Mouse (Mus musculus) liver, embryonic 11.5 days (tissue): ENCODE data around the gene Cd200r1. TPM values are rescaled to one million over a fixed set of nuclear protein-coding genes. Genes with fewer than 3 reads are reported as not detected.

Experiments
- ATAC-seq: fragments of 200-750 bp; cut with Nextera tagmentation; replicated peaks from 2 replicates; pipeline ENCODE4 v1.8.0; 2017; ENCODE audit warnings: moderate number of reproducible peaks, mild to moderate bottlenecking, moderate TSS enrichment, moderate library complexity; ENCODE audit not compliant: low FRiP score
- DNase-seq: peaks from one replicate; pipeline ENCODE4 v3.0.0-alpha.2; 2017; ENCODE audit warnings: low spot score
- H3K27ac ChIP-seq: fragments of 300-500 bp; sonication (generic); 2 replicates; pipeline ENCODE4 v1.5.1; 2014; ENCODE audit warnings: mild to moderate bottlenecking, low read depth, low read length, control low read depth
- H3K27me3 ChIP-seq: fragments of 300-500 bp; sonication (generic); replicated peaks from 2 replicates; pipeline ENCODE4 v1.6.1; 2014; ENCODE audit warnings: low read length, mixed read lengths; ENCODE audit not compliant: control insufficient read depth, insufficient read depth
- H3K36me3 ChIP-seq: fragments of 300-500 bp; sonication (generic); 2 replicates; pipeline ENCODE4 v1.6.1; 2014; ENCODE audit warnings: mild to moderate bottlenecking, low read length, moderate library complexity, mixed read lengths; ENCODE audit not compliant: control insufficient read depth, insufficient read depth
- H3K4me1 ChIP-seq: fragments of 300-500 bp; sonication (generic); replicated peaks from 2 replicates; pipeline ENCODE4 v1.6.1; 2014; ENCODE audit warnings: low read length, mixed read lengths; ENCODE audit not compliant: control insufficient read depth, insufficient read depth
- H3K4me2 ChIP-seq: fragments of 300-500 bp; sonication (generic); 2 replicates; pipeline ENCODE4 v1.6.1; 2014; ENCODE audit warnings: mild to moderate bottlenecking, control low read depth, moderate library complexity
- H3K4me3 ChIP-seq: fragments of 300-500 bp; sonication (generic); 2 replicates; pipeline ENCODE4 v1.5.1; 2014; ENCODE audit warnings: low read depth, low read length, control low read depth
- H3K9ac ChIP-seq: fragments of 300-500 bp; sonication (generic); 2 replicates; pipeline ENCODE4 v1.6.1; 2014; ENCODE audit warnings: low read depth, low read length, control low read depth
- H3K9me3 ChIP-seq: fragments of 300-500 bp; sonication (generic); 2 replicates; pipeline ENCODE4 v1.6.1; 2016; ENCODE audit warnings: low read length, inconsistent platforms, mixed read lengths; ENCODE audit not compliant: control insufficient read depth
- WGBS: fragments of 180-500 bp; shearing (Covaris S2); extraction: QIAGEN DNeasy Blood & Tissue Kit; methylation state at CpG from one replicate; pipeline ENCODE4 v1.1.7; 2014; 5-methylcytosine and 5-hydroxymethylcytosine counted together
- polyA plus RNA-seq: library from polyadenylated mRNA; unstranded; fragments of >200 nt; fragmentation: Nextera tagmentation; extraction: Ambion mirVana; gene quantifications from 2 replicates; pipeline ENCODE4 v1.2.1, GENCODE M21; 2014

Cd200r1 gene
- polyA plus RNA-seq, 1 experiment from 2014 or later = 5.9 TPM

GRCm38 (mm10) chr16:44745866-44746562, 19.5 kb upstream of the Cd200r1 start, which contains the start of gene Gtpbp8:
TSS of gene Gtpbp8 (minus strand) at chr16:44746363.
- peak within 1 kb of the TSS; percentile 80 for H3K4me3 ChIP-seq
- peaks cover 5% of the 10 kb centered on the region; the same call in 1 of the 2 replicates for H3K36me3 ChIP-seq
- peak; percentile 91 for ATAC-seq
- H3K9me3 ChIP-seq = no peaks in the 10 kb centered on the region
- H3K27me3 ChIP-seq = no peaks in the 10 kb centered on the region
- H3K27ac ChIP-seq = peak within 1 kb of the TSS; percentile 84
- peak within 1 kb of the TSS; percentile 88 for H3K4me2 ChIP-seq
- WGBS = under 1% methylated on average over 47 of the region's 47 CpGs
- peak within 1 kb of the TSS; percentile 80 for H3K9ac ChIP-seq
- peak; percentile 84 for DNase-seq
- H3K4me1 ChIP-seq = no peaks in the 10 kb centered on the region; the same call in 1 of the 2 replicates

- no peak overlapping the region for H3K4me3 ChIP-seq
- 55% methylated on average over 3 of the region's 3 CpGs for WGBS
- no peaks in the 10 kb centered on the region for H3K27me3 ChIP-seq
- no peak for ATAC-seq
- H3K9me3 ChIP-seq = no peaks in the 10 kb centered on the region
- no peak overlapping the region for H3K9ac ChIP-seq
- H3K4me2 ChIP-seq = no peak overlapping the region
- no peaks in the 10 kb centered on the region for H3K36me3 ChIP-seq
- no peaks in the 10 kb centered on the region; the same call in 1 of the 2 replicates for H3K4me1 ChIP-seq
- no peak overlapping the region for H3K27ac ChIP-seq
- no peak for DNase-seq
Observed at GRCm38 (mm10) chr16:44748007-44748406, 17.5 kb upstream of the Cd200r1 start.

GRCm38 (mm10) chr16:44757700-44758099, 7.8 kb upstream of the Cd200r1 start:
- H3K9ac ChIP-seq = no peak overlapping the region
- ATAC-seq (no peak), DNase-seq (no peak)
- WGBS = 86% methylated on average over 8 of the region's 8 CpGs
- no peak overlapping the region for H3K4me3 ChIP-seq
- no peaks in the 10 kb centered on the region for H3K4me1 ChIP-seq
- no peaks in the 10 kb centered on the region for H3K9me3 ChIP-seq
- H3K36me3 ChIP-seq = no peaks in the 10 kb centered on the region
- H3K27ac ChIP-seq = no peak overlapping the region
- no peaks in the 10 kb centered on the region for H3K27me3 ChIP-seq
- no peak overlapping the region for H3K4me2 ChIP-seq

GRCm38 (mm10) chr16:44761811-44762210, 3.7 kb upstream of the Cd200r1 start:
- H3K27ac ChIP-seq = no peak overlapping the region
- no peak overlapping the region for H3K4me3 ChIP-seq
- ATAC-seq (no peak), DNase-seq (no peak)
- no peak overlapping the region for H3K9ac ChIP-seq
- no peaks in the 10 kb centered on the region for H3K36me3 ChIP-seq
- 0 out of 2 replicates have a peak, but pooled peaks cover 2% of the 10 kb centered on the region for H3K4me1 ChIP-seq
- H3K9me3 ChIP-seq = no peaks in the 10 kb centered on the region
- WGBS = 49% methylated on average over 1 of the region's 1 CpGs
- no peak overlapping the region for H3K4me2 ChIP-seq
- no peaks in the 10 kb centered on the region for H3K27me3 ChIP-seq

DNA sequence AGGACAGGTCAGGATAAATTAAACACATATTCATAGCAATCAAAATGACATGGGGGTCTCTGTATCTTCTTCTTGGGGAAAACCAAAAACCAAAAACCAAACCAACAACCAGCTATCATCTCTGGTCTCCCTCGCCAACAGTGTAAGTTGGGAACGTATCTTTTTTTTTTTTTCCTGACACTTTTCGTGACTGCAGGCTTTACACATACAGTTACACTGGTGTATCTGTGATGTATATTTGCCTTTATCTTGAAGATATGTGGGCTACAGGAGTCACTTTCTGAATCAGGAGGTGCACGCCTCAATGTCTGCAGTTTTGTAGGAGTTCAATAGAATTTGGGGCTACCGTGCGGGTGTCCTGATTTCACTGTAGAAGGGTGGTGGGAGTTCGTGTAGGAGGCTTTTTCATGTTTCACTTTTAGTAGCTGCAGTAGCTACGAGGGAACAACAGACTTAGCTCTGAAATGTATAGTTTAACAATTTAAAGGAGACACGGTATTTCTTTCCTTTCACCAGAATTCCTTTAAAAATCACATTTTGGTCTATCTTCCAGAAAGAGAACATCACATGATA, 870 bp downstream of the Cd200r1 start:
- Histone ChIP-seq H3K27ac (no peak overlapping the region), H3K9me3 (no peaks in the 10 kb centered on the region), H3K4me2 (peak overlapping the region; percentile 69), H3K27me3 (no peaks in the 10 kb centered on the region), H3K9ac (no peak overlapping the region; the same call in 1 of the 2 replicates), H3K36me3 (no peaks in the 10 kb centered on the region), H3K4me1 (0 out of 2 replicates have a peak, but pooled peaks cover 2% of the 10 kb centered on the region), H3K4me3 (peak overlapping the region; percentile 49)
- no peak for DNase-seq
- ATAC-seq = no peak
- WGBS = 54% methylated on average over 9 of the region's 9 CpGs

GRCm38 (mm10) chr16:44767506-44767905, 2.0 kb downstream of the Cd200r1 start:
- peaks cover 2% of the 10 kb centered on the region; the same call in 1 of the 2 replicates for H3K4me1 ChIP-seq

GRCm38 (mm10) chr16:44767967-44768366, 2.4 kb downstream of the Cd200r1 start:
- 39% methylated on average over 2 of the region's 2 CpGs for WGBS
- Histone ChIP-seq H3K9ac (no peak overlapping the region), H3K9me3 (no peaks in the 10 kb centered on the region), H3K4me1 (peaks cover 2% of the 10 kb centered on the region; the same call in 1 of the 2 replicates), H3K27me3 (no peaks in the 10 kb centered on the region), H3K4me2 (no peak overlapping the region), H3K27ac (no peak overlapping the region), H3K36me3 (no peaks in the 10 kb centered on the region), H3K4me3 (no peak overlapping the region)
- 0 out of 2 replicates have a peak, but pooled peaks have one; percentile 51 for ATAC-seq
- DNase-seq = no peak

More at GRCm38 (mm10) chr16:44767506-44767905, 2.0 kb downstream of the Cd200r1 start:
- Histone ChIP-seq H3K36me3 (no peaks in the 10 kb centered on the region), H3K27ac (no peak overlapping the region), H3K4me3 (no peak overlapping the region), H3K9ac (no peak overlapping the region), H3K9me3 (no peaks in the 10 kb centered on the region), H3K4me2 (no peak overlapping the region), H3K27me3 (no peaks in the 10 kb centered on the region)
- WGBS = 83% methylated on average over 7 of the region's 7 CpGs
- DNase-seq (no peak), ATAC-seq (no peak)

DNA sequence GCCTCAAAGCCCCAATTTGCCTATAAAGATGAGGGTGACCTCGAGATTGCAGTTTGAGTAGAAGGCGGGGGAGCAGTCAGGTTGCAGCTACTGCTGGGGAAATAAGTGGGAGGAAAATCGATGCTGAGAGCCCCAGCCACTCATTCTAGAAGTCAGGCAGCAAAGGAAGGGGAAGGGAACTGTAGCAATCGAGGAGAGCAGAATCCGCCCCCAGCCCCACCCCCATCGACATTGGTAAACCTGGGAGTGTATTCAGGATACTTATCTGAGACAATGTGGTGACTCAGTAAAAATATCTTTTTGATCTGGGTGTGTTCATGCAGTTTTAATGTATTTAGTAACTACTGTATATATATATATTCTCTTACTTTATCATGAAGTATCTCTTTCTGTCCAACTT, 7.0 kb downstream of the Cd200r1 start:
- Histone ChIP-seq H3K27ac (no peak overlapping the region), H3K9ac (no peak overlapping the region), H3K4me1 (no peaks in the 10 kb centered on the region; the same call in 1 of the 2 replicates), H3K36me3 (no peaks in the 10 kb centered on the region), H3K4me2 (no peak overlapping the region), H3K4me3 (no peak overlapping the region), H3K27me3 (no peaks in the 10 kb centered on the region), H3K9me3 (no peaks in the 10 kb centered on the region)
- DNase-seq (no peak), ATAC-seq (no peak)
- WGBS = 47% methylated on average over 6 of the region's 6 CpGs
